Mouse (Mus musculus) neural tube, embryonic 15.5 days (tissue): ENCODE results near the gene Usb1. TPM values are rescaled to one million over a fixed set of nuclear protein-coding genes. Genes with fewer than 3 reads are reported as not detected.
A peak's percentile ranks its signal among the peaks of the same experiment; 100 is the strongest.

ENCODE experiments used
- ATAC-seq: fragments of 200-750 bp; cut with Nextera tagmentation; 2 replicates; pipeline ENCODE4 v1.8.0; 2017; ENCODE audit warnings: mild to moderate bottlenecking, moderate TSS enrichment, moderate library complexity; ENCODE audit not compliant: low FRiP score
- H3K27ac ChIP-seq: fragments of 300-500 bp; sonication (generic); replicated peaks from 2 replicates; pipeline ENCODE4 v1.5.1; 2015; ENCODE audit warnings: mild to moderate bottlenecking, inconsistent platforms
- H3K27me3 ChIP-seq: fragments of 300-500 bp; sonication (generic); replicated peaks from 2 replicates; pipeline ENCODE4 v1.6.1; 2015; ENCODE audit warnings: inconsistent platforms
- H3K36me3 ChIP-seq: fragments of 300-500 bp; sonication (generic); 2 replicates; pipeline ENCODE4 v1.6.1; 2015; ENCODE audit warnings: inconsistent platforms
- H3K4me1 ChIP-seq: fragments of 300-500 bp; sonication (generic); 2 replicates; pipeline ENCODE4 v1.6.1; 2015; ENCODE audit warnings: inconsistent platforms
- H3K4me2 ChIP-seq: fragments of 300-500 bp; sonication (generic); 2 replicates; pipeline ENCODE4 v1.6.1; 2015; ENCODE audit warnings: inconsistent platforms, mild to moderate bottlenecking, moderate library complexity
- H3K4me3 ChIP-seq: fragments of 300-500 bp; sonication (generic); replicated peaks from 2 replicates; pipeline ENCODE4 v1.5.1; 2015; ENCODE audit warnings: mild to moderate bottlenecking, inconsistent platforms
- H3K9ac ChIP-seq: fragments of 300-500 bp; sonication (generic); replicated peaks from 2 replicates; pipeline ENCODE4 v1.6.1; 2015; ENCODE audit warnings: mild to moderate bottlenecking, inconsistent platforms
- H3K9me3 ChIP-seq: fragments of 300-500 bp; sonication (generic); replicated peaks from 2 replicates; pipeline ENCODE4 v1.6.1; 2016; ENCODE audit warnings: inconsistent platforms
- WGBS: fragments of 180-500 bp; shearing (Covaris S2); methylation state at CpG from one replicate; pipeline ENCODE4 v1.1.7; 2015; ENCODE audit warnings: mixed read lengths; 5-methylcytosine and 5-hydroxymethylcytosine counted together
- polyA plus RNA-seq: library from polyadenylated mRNA; unstranded; fragments of >200 nt; fragmentation: Nextera tagmentation; extraction: Ambion mirVana; gene quantifications from 2 replicates; pipeline ENCODE4 v1.2.1, GENCODE M21; 2015

Usb1 gene
- polyA plus RNA-seq = 30.1 and 33.0 TPM in 2 replicates

DNA sequence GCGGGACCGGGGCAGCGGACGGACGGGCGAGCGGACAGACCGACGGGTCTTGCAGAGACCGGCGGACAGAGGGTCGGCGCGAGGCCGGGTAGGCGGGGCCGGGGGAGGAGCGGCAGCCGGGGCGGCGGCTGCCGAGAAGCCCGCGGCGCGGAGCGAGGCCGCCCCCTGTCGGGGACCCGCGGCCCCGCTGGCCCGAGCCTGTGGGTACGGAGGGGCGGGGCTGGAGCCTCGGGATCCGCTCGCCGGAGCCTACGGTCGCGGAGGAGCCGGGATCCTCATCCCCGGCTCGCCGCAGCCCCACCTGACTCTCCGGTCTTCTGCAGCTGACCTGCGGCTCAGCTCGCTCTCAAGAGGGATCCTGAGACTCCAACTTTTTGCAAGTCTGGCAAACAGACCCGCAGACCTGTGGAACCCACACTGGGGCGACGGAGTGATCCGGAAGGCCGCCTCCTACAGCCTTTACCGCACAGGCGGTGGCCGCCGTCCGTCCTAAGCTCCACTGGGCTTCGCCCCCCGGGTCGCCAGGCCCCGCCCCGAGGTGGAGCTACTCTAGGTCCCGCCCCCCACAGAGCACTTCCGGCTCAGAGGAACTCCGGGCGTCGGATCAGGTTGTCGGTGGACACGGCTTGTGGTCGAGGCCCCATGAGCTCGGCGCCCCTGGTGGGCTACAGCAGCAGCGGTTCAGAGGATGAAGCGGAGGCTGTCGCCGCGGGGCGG, at the start of gene Usb1, which contains the start of gene Zfp319:
TSS of gene Usb1 (plus strand) at position 565 of the 717 bp plus-strand sequence.
TSS of gene Zfp319 (minus strand) at position 231 of the 717 bp plus-strand sequence.
- Histone ChIP-seq H3K36me3 (peaks cover 37% of the 10 kb centered on the region), H3K27me3 (no peaks in the 10 kb centered on the region), H3K27ac (peak within 1 kb of the TSS; percentile 94), H3K9me3 (no peaks in the 10 kb centered on the region), H3K9ac (peak within 1 kb of the TSS; percentile 89), H3K4me2 (peak within 1 kb of the TSS; percentile 61), H3K4me3 (peak within 1 kb of the TSS; percentile 91), H3K4me1 (peaks cover 33% of the 10 kb centered on the region)
- WGBS = under 1% methylated on average over 67 of the region's 80 CpGs
- ATAC-seq = peak; percentile 94

DNA sequence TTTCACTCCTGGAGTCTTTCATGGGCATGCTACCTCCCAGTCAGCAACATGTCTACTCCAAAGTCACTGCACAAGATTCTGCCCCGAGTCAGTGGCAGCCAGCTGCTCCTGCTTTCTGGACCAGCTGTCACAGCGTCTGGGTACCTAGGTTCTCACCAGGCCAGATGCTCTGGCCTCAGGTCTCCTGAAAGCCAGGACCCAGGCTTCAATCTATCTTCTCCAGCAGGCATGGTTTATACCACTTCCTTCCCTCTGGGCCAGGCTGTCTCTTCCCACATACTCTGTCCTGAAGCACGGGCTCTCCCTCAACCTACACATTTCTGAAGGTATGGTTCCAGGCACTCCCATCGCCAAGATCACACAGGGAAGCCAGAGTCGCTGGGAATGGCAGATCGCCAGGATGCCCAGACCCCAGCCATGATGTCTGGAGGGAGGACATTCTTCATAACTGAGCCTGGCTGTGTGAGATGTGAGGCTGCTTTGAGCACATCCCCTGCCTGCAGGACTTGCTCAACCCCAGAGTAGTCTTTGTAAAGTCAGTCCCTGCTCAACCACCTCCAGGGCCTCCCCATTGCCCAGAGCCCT, 42.9 kb upstream of the Usb1 start:
- WGBS = 72% methylated on average over 6 of the region's 6 CpGs
- no peak overlapping the region for H3K4me2 ChIP-seq
- no peak overlapping the region for H3K9ac ChIP-seq
- H3K27me3 ChIP-seq = no peaks in the 10 kb centered on the region
- no peak overlapping the region for H3K4me3 ChIP-seq
- H3K9me3 ChIP-seq = no peaks in the 10 kb centered on the region
- H3K4me1 ChIP-seq = no peaks in the 10 kb centered on the region
- ATAC-seq = no peak
- H3K36me3 ChIP-seq = no peaks in the 10 kb centered on the region
- H3K27ac ChIP-seq = no peak overlapping the region

DNA sequence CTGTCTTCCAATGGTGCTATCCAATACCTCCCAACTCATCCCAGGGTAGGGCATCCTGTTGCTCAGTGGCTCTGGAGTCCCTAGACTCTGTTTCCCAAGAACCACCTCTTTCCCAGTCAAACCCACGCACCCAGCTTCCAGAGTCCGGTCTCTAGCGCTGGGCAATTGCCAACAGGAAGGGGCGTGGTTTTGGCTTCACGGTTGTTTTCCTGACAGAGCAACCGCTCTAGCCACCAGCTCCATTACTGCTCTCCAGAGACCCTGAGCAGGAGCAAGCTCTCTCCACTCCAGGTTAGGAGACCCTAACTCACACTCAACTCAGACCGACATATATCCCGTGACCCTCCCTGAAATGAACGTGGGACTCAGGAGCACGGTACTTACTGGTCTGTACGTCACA, 38.9 kb upstream of the Usb1 start:
- Histone ChIP-seq H3K36me3 (no peaks in the 10 kb centered on the region), H3K9me3 (no peaks in the 10 kb centered on the region), H3K4me2 (0 out of 2 replicates have a peak overlapping the region, but pooled peaks have one; percentile 19), H3K4me3 (no peak overlapping the region), H3K4me1 (no peaks in the 10 kb centered on the region), H3K27me3 (no peaks in the 10 kb centered on the region), H3K9ac (no peak overlapping the region), H3K27ac (no peak overlapping the region)
- ATAC-seq = no peak
- 77% methylated on average over 11 of the region's 11 CpGs for WGBS

DNA sequence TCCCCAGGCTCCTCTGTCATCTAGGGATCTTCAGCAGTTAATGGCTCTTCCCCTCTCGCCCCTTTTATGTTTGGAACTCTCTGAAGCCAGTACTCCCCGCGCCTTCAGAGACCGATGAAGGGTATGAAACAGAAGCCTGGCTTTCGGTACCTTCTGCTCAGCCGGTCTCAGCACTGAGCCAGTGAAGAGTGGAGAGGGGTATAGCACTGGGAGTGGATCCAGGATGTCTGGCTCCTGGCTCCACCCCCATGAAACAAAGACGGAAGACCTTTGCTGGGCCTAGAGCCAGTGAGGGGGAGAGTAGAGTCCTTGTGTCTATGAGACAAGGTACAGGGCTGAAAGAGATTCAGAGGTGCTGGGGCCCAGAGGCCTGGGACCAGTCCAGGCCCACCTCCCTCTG, 38.2 kb upstream of the Usb1 start:
- H3K9ac ChIP-seq = no peak overlapping the region
- no peaks in the 10 kb centered on the region for H3K4me1 ChIP-seq
- H3K36me3 ChIP-seq = no peaks in the 10 kb centered on the region
- peak overlapping the region; percentile 19; the same call in 1 of the 2 replicates for H3K4me2 ChIP-seq
- peak; percentile 59; the same call in 1 of the 2 replicates for ATAC-seq
- H3K9me3 ChIP-seq = no peaks in the 10 kb centered on the region
- H3K27ac ChIP-seq = no peak overlapping the region; the same call in 1 of the 2 replicates
- WGBS = 64% methylated on average over 7 of the region's 7 CpGs
- no peaks in the 10 kb centered on the region for H3K27me3 ChIP-seq
- no peak overlapping the region for H3K4me3 ChIP-seq

DNA sequence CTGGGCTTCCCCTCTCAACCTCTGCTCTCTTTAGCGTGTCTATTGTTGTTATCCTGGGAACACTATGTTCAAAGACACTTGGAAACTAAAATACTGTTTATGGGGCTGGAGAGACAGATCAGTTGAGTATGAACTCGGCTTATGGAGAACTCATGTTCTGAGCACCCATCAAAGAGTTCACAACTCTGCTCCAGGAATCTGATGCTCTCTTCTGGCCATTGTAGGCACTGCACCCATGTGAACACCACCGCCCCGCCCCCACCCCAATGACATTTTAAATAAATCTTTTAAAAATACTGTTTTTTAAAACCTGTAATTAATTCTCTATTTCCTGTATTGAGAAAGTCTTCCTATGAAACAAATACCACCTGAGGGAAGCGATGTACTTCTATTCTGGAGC, 29.7 kb upstream of the Usb1 start:
- no peak for ATAC-seq
- no peaks in the 10 kb centered on the region for H3K36me3 ChIP-seq
- WGBS = 20% methylated on average over 5 of the region's 5 CpGs
- H3K4me3 ChIP-seq = no peak overlapping the region
- H3K9me3 ChIP-seq = no peaks in the 10 kb centered on the region
- no peak overlapping the region for H3K4me2 ChIP-seq
- no peak overlapping the region for H3K27ac ChIP-seq
- H3K4me1 ChIP-seq = peaks cover 7% of the 10 kb centered on the region; the same call in 1 of the 2 replicates
- H3K27me3 ChIP-seq = no peaks in the 10 kb centered on the region
- H3K9ac ChIP-seq = no peak overlapping the region

DNA sequence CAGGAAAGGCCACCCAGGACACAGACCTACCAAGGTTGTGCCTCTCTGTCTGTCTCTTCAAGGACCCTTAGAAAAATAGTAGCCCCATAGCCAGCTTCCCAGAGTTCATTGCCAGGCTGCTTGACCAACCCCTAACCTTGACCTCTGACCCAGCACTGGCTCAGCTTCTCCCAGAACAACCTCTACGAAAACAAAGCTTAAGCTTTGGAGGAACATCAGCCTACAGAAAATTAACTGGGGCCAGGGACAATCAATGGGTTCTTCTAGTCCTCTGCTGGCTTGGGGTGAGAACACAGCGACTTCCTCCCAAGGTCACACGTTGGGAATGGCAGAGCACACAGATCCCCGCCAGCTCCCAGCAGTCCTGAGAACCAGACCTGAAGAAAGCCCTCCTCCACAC, 26.6 kb upstream of the Usb1 start:
- 85% methylated on average over 4 of the region's 4 CpGs for WGBS
- Histone ChIP-seq H3K4me2 (no peak overlapping the region), H3K9me3 (no peaks in the 10 kb centered on the region), H3K27me3 (no peaks in the 10 kb centered on the region), H3K27ac (no peak overlapping the region), H3K4me3 (no peak overlapping the region), H3K36me3 (no peaks in the 10 kb centered on the region), H3K4me1 (peaks cover 8% of the 10 kb centered on the region; the same call in 1 of the 2 replicates), H3K9ac (no peak overlapping the region)
- ATAC-seq = no peak

DNA sequence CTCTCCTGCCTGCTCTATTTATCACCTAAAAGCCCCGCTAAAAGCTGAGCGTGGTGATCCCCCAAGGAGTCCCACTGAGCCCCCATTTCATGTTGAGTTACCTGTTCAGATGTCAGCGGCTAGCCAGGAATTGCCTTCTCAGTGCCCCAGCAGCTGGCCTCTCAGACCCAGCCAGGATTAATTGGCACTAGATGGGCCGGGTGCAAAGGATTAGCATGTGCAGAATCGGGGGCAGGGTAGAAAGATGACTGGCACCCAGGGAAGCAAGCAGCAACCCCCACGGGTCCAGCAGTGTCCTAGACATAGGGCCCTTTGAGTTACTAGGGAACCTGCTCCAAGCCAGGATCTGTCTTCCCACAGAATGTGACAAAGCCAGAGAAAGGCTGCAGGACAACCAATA, 25.7 kb upstream of the Usb1 start, which contains the start of gene Cngb1:
TSS of gene Cngb1 (minus strand) at position 155 of the 400 bp plus-strand sequence.
- H3K27me3 ChIP-seq = no peaks in the 10 kb centered on the region
- H3K36me3 ChIP-seq = no peaks in the 10 kb centered on the region
- 62% methylated on average over 6 of the region's 6 CpGs for WGBS
- no peak within 1 kb of the TSS for H3K4me3 ChIP-seq
- H3K4me2 ChIP-seq = no peak within 1 kb of the TSS
- H3K9ac ChIP-seq = no peak within 1 kb of the TSS
- no peaks in the 10 kb centered on the region for H3K9me3 ChIP-seq
- 0 out of 2 replicates have a peak, but pooled peaks cover 3% of the 10 kb centered on the region for H3K4me1 ChIP-seq
- H3K27ac ChIP-seq = no peak within 1 kb of the TSS
- no peak for ATAC-seq

DNA sequence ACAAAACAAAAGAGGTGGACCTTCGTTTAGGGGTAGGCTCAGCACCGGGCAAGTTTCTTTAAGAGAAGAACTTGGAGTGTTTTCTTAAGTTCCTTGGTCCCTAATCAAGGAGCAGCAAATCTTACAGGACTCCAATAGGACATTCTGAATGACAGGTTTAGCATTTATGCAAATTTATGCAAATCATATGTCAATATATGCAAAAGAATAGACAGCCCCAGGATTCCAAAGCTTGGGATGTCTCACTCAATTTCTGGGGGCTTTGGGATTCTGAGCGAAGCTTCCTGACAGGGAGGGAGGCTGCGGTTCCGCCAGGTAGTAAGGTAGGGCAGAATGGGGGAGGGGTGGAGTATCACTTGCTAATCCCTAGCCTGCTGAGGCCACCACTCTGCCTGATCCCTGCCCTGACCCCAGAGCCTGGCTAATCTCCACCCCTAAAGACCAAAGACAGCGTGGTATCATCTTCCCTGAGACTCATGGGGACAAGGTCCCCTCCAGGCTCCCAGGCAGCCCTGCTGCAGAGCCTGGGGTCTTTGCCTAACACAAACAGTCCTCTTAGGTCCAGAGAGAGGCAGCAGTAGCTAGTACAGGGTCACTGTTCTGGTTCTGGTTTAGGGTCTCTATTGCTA, 21.6 kb upstream of the Usb1 start, which contains the start of gene Tepp:
TSS of gene Tepp (plus strand) at position 225 of the 629 bp plus-strand sequence.
- Histone ChIP-seq H3K4me1 (0 out of 2 replicates have a peak, but pooled peaks cover 3% of the 10 kb centered on the region), H3K27me3 (no peaks in the 10 kb centered on the region), H3K9ac (no peak within 1 kb of the TSS), H3K4me2 (no peak within 1 kb of the TSS), H3K9me3 (no peaks in the 10 kb centered on the region), H3K36me3 (no peaks in the 10 kb centered on the region), H3K27ac (no peak within 1 kb of the TSS), H3K4me3 (no peak within 1 kb of the TSS)
- ATAC-seq = no peak
- WGBS = 34% methylated on average over 6 of the region's 6 CpGs

DNA sequence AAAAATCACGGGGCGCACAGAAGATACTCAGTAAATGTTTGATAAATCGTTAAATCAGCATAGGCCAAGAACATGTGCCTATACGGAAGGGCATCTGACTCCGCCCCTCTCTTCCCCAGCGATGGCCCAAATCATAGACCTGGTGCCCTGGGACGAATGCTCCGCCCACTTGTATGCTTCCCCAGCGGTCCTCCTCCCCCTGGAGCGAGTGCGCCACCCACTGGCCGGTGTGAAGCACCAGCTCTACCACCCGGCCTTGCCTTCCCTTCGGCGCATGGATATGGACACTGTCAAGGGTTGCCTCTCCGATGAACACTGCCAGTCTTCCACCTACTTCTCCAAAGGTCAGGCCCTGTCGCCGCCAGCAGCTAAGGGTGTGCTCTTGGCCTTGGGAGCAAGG, 19.2 kb upstream of the Usb1 start:
- Histone ChIP-seq H3K4me3 (no peak overlapping the region), H3K27ac (no peak overlapping the region), H3K9ac (no peak overlapping the region), H3K27me3 (no peaks in the 10 kb centered on the region), H3K4me1 (0 out of 2 replicates have a peak, but pooled peaks cover 3% of the 10 kb centered on the region), H3K4me2 (no peak overlapping the region), H3K36me3 (no peaks in the 10 kb centered on the region), H3K9me3 (no peaks in the 10 kb centered on the region)
- WGBS = 72% methylated on average over 18 of the region's 18 CpGs
- no peak for ATAC-seq

DNA sequence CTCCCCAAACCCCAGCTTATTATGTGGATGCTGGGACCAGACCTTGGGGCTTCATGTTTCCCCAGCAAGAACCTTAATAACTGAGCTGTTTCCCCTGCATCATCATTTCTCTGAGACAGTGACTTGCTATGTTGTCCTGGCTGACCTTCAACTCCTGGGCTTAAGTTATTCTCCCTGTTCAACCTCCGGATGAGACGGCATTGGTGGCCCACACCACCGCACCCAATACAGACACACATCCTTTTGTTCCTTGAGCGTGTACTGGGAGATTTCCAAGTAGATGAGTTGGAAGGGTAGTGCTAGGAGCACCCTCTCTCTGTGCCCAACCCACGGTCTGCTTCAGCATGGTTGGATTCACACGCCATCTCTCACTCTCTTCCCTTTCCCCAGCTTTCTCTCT, 18.2 kb upstream of the Usb1 start:
- ATAC-seq = no peak
- Histone ChIP-seq H3K27ac (no peak overlapping the region), H3K9me3 (no peaks in the 10 kb centered on the region), H3K4me2 (no peak overlapping the region), H3K9ac (no peak overlapping the region), H3K4me3 (no peak overlapping the region), H3K36me3 (no peaks in the 10 kb centered on the region), H3K4me1 (0 out of 2 replicates have a peak, but pooled peaks cover 3% of the 10 kb centered on the region), H3K27me3 (no peaks in the 10 kb centered on the region)
- 90% methylated on average over 6 of the region's 6 CpGs for WGBS

DNA sequence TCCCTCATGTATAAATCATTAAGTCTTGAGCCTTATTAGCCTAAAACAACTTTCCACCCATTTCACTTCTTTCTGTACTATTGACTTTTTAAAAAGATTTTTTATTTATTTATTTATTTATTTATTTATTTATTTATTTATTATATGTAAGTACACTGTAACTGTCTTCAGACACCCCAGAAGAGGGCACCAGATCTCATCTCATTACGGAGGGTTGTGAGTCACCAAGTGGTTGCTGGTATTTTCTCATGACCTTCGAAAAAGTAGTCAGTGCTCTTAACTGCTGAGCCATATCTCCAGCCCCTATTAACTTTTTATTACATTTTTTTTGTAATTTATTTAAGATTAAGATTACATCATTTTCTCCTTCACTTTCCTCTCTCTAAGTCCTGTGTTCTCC, 17.4 kb upstream of the Usb1 start:
- Histone ChIP-seq H3K27me3 (no peaks in the 10 kb centered on the region), H3K36me3 (no peaks in the 10 kb centered on the region), H3K4me3 (no peak overlapping the region), H3K27ac (no peak overlapping the region), H3K9ac (no peak overlapping the region), H3K4me2 (no peak overlapping the region), H3K4me1 (0 out of 2 replicates have a peak, but pooled peaks cover 3% of the 10 kb centered on the region), H3K9me3 (no peaks in the 10 kb centered on the region)
- 81% methylated on average over 2 of the region's 2 CpGs for WGBS
- no peak for ATAC-seq
